Mouse (Mus musculus) liver, adult 2 months (tissue): ENCODE data around the gene Kif1b. TPM values are rescaled to one million over a fixed set of nuclear protein-coding genes. Genes with fewer than 3 reads are reported as not detected.

Source experiments
- DNase-seq: peaks from one replicate; pipeline ENCODE4 v3.0.0-alpha.2; 2011; ENCODE audit warnings: low read depth, low spot score; ENCODE audit errors: extremely low read depth
- H3K27ac ChIP-seq: fragments of 200-500 bp; replicated peaks from 2 replicates; pipeline ENCODE4 v1.5.1; 2012; ENCODE audit warnings: low read depth, mild to moderate bottlenecking, control low read depth, inconsistent platforms, low read length; ENCODE audit not compliant: insufficient read depth
- H3K27me3 ChIP-seq: fragments of 200-500 bp; 2 replicates; pipeline ENCODE4 v1.6.1; 2012; ENCODE audit warnings: mild to moderate bottlenecking, moderate library complexity, low read length, inconsistent platforms; ENCODE audit not compliant: control insufficient read depth, insufficient read depth
- H3K36me3 ChIP-seq: fragments of 200-500 bp; 2 replicates; pipeline ENCODE4 v1.6.1; 2012; ENCODE audit warnings: low read length, inconsistent platforms; ENCODE audit not compliant: control insufficient read depth, insufficient read depth
- H3K4me1 ChIP-seq: fragments of 200-500 bp; 2 replicates; pipeline ENCODE4 v1.6.1; 2011; ENCODE audit warnings: low read length; ENCODE audit not compliant: control insufficient read depth, insufficient read depth
- H3K4me3 ChIP-seq: fragments of 200-500 bp; 2 replicates; pipeline ENCODE4 v1.5.1; 2011; ENCODE audit warnings: low read depth, mild to moderate bottlenecking, control low read depth, low read length, moderate library complexity; ENCODE audit not compliant: insufficient read depth
- H3K79me2 ChIP-seq: fragments of 200-500 bp; 2 replicates; pipeline ENCODE4 v1.6.1; 2012; ENCODE audit warnings: inconsistent platforms, mild to moderate bottlenecking, low read length, moderate library complexity; ENCODE audit not compliant: control insufficient read depth, insufficient read depth
- H3K9ac ChIP-seq: fragments of 200-500 bp; 2 replicates; pipeline ENCODE4 v1.6.1; 2012; ENCODE audit warnings: low read depth, mild to moderate bottlenecking, control low read depth, inconsistent platforms, low read length
- CTCF ChIP-seq: fragments of 200-500 bp; IDR thresholded peaks from 2 replicates; pipeline ENCODE4 v1.5.1; 2011; ENCODE audit warnings: low read depth, low read length, control low read depth
- POLR2A ChIP-seq: fragments of 200-500 bp; IDR thresholded peaks from 2 replicates; pipeline ENCODE4 v1.6.1; 2011; ENCODE audit warnings: low read length, control low read depth; ENCODE audit not compliant: insufficient read depth; ENCODE audit errors: extremely low read depth
- WGBS: fragments of 180-500 bp; shearing (Covaris S2); methylation state at CpG from one replicate; pipeline ENCODE4 v1.1.7; 2018; 5-methylcytosine and 5-hydroxymethylcytosine counted together
- polyA plus RNA-seq: library from polyadenylated mRNA; depleted of rRNA; stranded (reverse); fragments of >200 nt; gene quantifications from 2 replicates; pipeline ENCODE4 v1.2.3, GENCODE M21; 2012
- total RNA-seq: library from RNA; depleted of rRNA; stranded (reverse); fragments of >200 nt; gene quantifications from 2 replicates; pipeline ENCODE4 v1.2.3, GENCODE M21; 2014

Gene Kif1b
- total and polyA plus RNA-seq, 2 experiments = 41.2 to 74.4 TPM

DNA sequence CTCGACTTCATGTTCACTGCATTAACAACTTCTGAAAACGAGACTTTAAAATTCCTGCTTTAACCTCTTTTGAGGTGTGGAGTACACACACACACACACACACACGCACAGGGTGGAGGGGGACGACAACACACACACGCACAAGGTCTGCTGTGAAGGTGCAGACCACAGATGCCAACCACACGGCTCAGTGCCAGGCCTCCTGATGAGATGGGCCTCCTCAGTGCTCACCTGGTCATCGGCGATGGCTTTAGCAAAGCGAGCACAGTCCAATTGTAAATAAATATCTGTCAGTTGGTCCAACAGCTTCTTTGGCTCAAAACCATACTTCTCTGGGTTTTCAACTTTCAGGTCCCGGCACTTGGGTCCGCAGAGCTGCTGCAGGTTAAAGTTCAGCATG is 27.4 kb upstream of the Kif1b start:
- WGBS = 76% methylated on average over 11 of the region's 11 CpGs
- H3K9ac ChIP-seq = no peak overlapping the region
- no peaks in the 10 kb centered on the region for H3K27me3 ChIP-seq
- no peaks in the 10 kb centered on the region for H3K79me2 ChIP-seq
- H3K4me3 ChIP-seq = no peak overlapping the region
- DNase-seq = no peak
- peaks cover 40% of the 10 kb centered on the region for H3K36me3 ChIP-seq
- no peaks in the 10 kb centered on the region for H3K4me1 ChIP-seq
- TF ChIP-seq POLR2A (no peak), CTCF (no peak)
- no peak overlapping the region for H3K27ac ChIP-seq

DNA sequence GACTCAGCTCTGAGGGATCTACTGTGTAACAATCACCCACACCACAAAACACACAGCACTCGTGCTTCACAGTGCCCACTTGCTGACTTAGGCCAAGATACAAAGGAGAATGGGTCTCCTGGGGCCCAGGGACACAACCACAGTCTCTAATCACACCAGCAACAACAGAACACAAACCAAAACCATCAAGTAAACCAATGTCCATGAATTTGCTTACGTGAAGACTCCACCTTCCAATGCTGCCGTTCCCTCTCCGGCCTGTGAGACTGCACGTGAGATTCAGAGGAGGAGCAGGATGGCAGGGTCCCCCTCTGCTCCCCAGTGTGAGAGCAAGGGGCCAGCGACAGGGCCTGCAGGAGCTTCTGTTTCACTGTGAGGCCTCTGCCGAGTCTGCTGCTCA is 25.2 kb upstream of the Kif1b start:
- no peaks in the 10 kb centered on the region for H3K27me3 ChIP-seq
- no peak for DNase-seq
- H3K4me1 ChIP-seq = no peaks in the 10 kb centered on the region
- H3K27ac ChIP-seq = no peak overlapping the region
- no peak overlapping the region for H3K9ac ChIP-seq
- peaks cover 52% of the 10 kb centered on the region for H3K36me3 ChIP-seq
- H3K4me3 ChIP-seq = no peak overlapping the region
- no peak for TF ChIP-seq POLR2A
- TF ChIP-seq CTCF = no peak
- H3K79me2 ChIP-seq = no peaks in the 10 kb centered on the region
- WGBS = 94% methylated on average over 7 of the region's 7 CpGs

DNA sequence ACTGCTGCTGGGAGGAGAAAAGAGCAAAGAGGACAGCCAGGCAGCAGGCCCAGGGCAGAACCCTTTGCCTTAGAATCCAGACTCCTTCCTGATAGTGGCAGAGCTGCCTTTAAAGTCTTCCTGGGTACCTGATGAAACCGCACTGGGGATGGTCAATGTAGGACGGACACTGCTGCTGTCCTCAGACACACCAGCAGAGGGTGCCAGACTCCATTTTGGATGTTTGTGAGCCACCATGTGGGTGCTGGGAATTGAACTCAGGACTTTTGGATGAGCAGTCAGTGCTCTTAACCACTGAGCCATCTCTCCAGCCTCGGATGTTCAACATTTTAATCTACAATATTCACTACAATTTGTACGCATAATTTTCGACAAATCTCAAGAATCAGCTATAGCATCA is 23.0 kb upstream of the Kif1b start:
- H3K79me2 ChIP-seq = no peaks in the 10 kb centered on the region
- H3K36me3 ChIP-seq = peaks cover 46% of the 10 kb centered on the region
- H3K4me1 ChIP-seq = no peaks in the 10 kb centered on the region
- H3K4me3 ChIP-seq = no peak overlapping the region
- 98% methylated on average over 5 of the region's 5 CpGs for WGBS
- no peaks in the 10 kb centered on the region for H3K27me3 ChIP-seq
- TF ChIP-seq POLR2A (no peak), CTCF (peak; percentile 25; the same call in 1 of the 2 replicates)
- no peak overlapping the region for H3K27ac ChIP-seq
- DNase-seq = no peak
- H3K9ac ChIP-seq = no peak overlapping the region

DNA sequence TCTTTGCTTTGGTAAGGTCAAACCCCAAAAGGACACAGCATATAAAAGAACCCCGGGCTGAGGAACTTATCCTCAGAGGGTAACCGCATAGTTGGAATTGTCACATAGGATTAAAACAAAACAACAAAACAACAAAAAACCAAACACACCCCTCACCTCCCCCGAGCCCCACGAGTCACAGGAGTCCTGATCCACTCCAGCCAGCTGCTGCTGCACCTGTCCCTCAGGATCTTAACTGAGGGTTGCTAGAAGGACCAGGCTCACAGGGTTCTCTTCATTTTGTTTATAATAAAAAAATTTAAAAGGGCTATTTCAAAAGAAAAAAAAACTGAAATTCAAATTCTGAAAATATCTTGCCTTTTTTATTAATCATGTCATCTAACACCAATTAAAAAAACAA is 21.2 kb upstream of the Kif1b start:
- Histone ChIP-seq H3K27ac (no peak overlapping the region), H3K9ac (no peak overlapping the region), H3K79me2 (no peaks in the 10 kb centered on the region), H3K36me3 (peaks cover 32% of the 10 kb centered on the region), H3K4me3 (no peak overlapping the region), H3K27me3 (no peaks in the 10 kb centered on the region), H3K4me1 (peaks cover 3% of the 10 kb centered on the region)
- DNase-seq = no peak
- 90% methylated on average over 4 of the region's 4 CpGs for WGBS
- no peak for TF ChIP-seq CTCF
- TF ChIP-seq POLR2A = no peak

- no peak for DNase-seq
- Histone ChIP-seq H3K27me3 (no peaks in the 10 kb centered on the region), H3K27ac (no peak overlapping the region), H3K4me1 (peaks cover 4% of the 10 kb centered on the region), H3K79me2 (no peaks in the 10 kb centered on the region), H3K36me3 (peaks cover 30% of the 10 kb centered on the region), H3K9ac (no peak overlapping the region), H3K4me3 (no peak overlapping the region)
- 95% methylated on average over 7 of the region's 7 CpGs for WGBS
- TF ChIP-seq POLR2A (no peak), CTCF (no peak)
Measured at GRCm38 (mm10) chr4:149327281-149327680, 19.8 kb upstream of the Kif1b start.

DNA sequence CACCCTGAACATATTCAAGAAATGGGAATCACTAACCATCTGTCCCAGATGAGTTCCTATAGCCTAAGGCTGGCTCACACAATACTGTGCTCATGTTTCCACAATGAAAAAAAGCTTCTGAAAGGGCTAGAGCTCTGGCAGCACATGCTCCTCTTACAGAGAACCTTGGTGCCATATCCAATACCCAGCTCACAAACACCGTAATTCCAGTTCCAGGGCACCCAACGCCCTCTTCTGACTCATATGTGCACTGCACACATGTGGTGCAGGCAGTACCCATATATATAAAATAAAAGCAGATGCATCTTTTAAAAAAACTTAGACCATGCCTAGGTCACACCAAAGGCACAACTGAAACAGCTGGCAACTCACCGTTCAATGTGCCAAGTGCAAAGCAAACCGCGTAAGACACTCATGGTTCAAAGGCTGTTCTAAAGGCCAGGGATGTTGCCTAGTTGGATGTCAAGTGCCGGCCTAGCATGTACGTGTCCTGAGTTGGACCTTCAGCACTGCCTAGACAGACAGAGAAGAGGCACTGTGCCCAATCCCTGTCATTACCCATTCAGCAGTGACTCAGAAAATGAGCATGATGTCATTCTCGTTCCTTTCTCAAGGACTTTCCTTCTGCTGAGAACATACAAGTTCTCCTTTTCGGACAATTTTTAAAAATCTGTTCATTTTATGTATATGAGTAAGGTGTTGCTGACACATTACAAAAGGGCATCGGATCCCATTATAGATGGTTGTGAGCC is 18.1 kb upstream of the Kif1b start:
- H3K79me2 ChIP-seq = no peaks in the 10 kb centered on the region
- DNase-seq = peak; percentile 57
- H3K36me3 ChIP-seq = peaks cover 20% of the 10 kb centered on the region
- TF ChIP-seq POLR2A (no peak), CTCF (no peak)
- no peaks in the 10 kb centered on the region for H3K27me3 ChIP-seq
- no peak overlapping the region for H3K27ac ChIP-seq
- no peak overlapping the region for H3K4me3 ChIP-seq
- H3K9ac ChIP-seq = no peak overlapping the region
- peaks cover 4% of the 10 kb centered on the region for H3K4me1 ChIP-seq
- 57% methylated on average over 10 of the region's 10 CpGs for whole genome bisulfite sequencing
